Mouse (Mus musculus): ENCODE results near the gene Itga1. TPM values are rescaled to one million over a fixed set of nuclear protein-coding genes. Genes with fewer than 3 reads are reported as not detected.

The Itga1 gene
- polyA plus RNA-seq, 3 experiments from 2014 or later, result 0.42 to 0.97 (median 0.77) TPM

DNA sequence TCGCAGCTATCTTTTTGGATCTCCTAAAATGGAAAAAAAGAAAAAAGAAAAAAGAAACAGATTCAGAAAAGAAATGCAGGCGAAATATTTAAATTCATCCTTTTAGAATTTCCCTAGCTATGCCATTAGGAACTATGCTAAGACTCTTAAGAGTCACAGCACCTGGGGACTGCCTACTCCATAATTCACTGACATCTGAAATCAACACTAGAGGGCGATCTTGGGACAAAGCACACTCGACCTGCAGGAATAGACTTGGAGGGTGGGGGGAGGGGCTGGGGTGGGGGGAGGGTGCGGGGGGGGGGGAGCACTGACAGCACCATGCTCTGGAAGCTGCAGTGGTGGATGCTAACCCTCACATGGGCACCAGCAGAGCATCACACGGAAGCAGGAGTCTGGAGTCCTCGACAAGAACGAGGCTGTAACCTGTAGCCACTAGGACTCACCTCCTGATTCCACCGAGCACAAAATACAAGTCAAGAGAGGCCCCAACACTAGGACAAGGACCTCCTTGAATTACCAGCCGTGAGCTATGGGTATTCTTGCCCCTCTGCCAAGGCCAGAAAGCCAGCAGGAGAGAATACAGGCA lies 120.8 kb downstream of the Itga1 start:
- no peak for ATAC-seq

DNA sequence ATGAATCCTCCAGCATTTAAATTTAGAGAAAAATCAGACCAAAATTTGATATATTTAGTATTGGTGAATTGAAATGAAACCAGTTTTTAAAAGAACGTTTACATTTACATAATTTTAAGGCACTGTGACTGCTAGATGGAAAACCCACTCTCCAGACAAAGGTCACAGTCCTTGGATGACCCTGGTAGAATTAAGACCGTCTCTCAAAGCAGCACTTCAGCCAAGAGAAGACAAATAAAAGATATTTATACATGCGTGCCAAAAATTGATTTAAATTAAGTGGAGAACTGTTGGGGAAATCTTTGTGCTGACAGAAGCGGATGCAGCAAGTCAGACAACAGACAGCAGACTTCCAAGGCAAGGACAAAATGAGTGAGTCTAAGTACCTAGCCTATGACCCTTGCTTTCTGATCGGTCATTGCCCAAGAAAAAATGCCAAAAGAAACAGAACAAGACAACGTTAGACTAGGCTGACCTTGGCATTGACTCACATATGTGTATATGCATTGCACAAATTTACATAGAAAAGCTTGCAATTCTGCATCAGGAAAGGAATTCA lies 127.2 kb downstream of the Itga1 start:
- no peak for ATAC-seq

DNA sequence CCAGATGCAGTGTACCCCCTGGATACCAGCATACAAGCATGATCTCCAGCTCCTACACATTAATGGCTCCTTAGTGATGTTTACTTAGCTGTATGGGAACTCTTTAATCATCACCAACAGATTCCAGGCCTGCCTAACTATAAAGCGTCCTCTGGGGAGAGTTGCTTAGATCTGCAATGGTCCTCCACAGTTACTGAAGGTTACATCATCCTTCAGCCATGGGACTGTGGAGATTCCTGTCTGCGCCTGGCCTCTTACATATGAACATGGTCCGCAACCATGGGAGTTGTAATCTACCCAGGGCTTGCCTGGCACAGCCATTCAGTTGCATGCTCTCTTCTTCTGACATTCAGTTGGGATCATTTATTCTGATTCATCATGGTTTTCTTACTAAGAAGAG lies 129.9 kb downstream of the Itga1 start:
- no peak for ATAC-seq

DNA sequence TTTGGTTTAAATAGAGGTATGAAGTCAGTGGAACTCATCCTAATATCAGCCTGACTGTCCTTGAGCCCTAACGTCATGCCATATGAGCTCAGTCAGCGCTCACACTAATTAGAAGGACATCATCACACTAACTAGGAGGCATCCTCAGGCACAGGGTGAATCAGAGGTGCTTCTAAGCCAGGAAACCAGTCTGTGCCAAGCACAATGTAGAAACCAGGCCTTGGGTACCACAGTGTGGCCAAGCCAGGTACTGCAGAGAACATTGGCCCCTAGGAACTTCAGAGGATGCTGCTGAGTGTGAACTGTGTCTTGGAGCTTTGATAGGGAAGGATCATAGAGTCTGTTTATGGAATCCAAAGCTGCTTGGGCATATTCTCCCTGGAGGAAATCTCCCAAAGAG lies 137.5 kb downstream of the Itga1 start:
- ATAC-seq, result peak; percentile 100

DNA sequence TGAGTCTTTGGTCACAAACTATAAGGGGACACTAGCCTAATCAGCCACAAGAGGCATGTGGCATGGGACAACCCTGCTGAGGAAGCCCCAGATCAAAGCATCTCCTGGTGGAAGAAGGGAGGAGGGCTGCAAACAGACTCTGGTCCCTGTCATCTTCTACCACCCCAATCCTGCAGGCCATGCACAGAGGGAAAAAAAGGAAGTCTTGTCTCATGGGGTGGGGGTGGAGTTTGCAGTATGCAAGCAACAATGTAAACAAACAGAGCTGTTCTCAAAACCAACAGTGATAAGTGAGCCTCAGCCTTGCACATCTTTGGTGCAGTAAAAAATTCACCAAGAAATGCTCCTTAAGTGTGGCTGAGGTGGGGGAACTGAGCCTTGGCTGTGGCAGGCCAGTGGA lies 147.2 kb downstream of the Itga1 start:
- no peak for ATAC-seq

DNA sequence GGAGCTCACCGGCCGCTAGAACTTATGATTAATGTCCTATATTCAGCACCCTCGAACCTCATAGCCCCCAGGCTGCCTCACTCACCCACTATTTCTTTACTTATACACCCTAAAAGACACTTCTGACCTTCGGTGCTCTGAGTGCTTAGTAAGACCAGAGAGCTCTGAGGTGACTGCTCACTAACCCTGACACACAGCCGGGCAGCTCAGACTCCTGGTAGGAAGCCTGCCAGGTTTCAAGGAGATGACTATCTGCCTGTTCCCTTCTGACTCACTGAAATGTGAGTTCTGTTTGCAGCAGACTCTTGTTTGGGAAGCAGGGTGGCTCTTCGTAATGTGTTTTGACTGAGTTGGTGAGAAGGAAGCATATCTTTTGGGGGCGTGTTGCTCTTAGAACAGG lies 168.2 kb downstream of the Itga1 start:
- no peak for ATAC-seq

DNA sequence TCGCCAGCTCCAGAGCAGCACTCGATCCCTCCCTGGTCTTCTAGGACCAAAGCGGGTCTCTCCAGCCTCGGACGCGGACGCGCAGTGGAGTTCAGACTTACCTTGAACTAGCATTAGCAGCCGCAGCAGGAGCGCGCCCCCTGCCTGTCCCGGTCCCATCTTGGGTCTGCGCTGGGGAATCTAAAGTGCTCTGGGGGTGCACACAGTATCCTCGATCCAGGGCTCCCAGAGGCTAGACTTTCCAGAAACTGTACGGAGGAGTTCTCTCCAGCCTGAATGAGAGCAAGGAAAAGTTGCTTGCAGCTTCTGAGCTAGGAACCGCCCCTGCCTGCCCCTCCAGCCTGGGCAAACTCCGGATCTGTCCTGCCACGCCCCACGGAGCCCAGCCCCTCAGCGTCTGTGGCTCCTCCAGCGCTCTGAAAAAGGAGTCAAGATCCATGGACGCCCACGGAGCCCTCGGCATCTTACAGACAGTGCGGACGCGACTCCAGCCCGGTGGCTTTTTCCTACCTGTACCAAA lies 169.9 kb downstream of the Itga1 start, which contains the start of gene Itga2:
Gene Itga2, minus strand, starts transcription at position 326 of the 520 bp plus-strand sequence.
- ATAC-seq, result peak; percentile 87

DNA sequence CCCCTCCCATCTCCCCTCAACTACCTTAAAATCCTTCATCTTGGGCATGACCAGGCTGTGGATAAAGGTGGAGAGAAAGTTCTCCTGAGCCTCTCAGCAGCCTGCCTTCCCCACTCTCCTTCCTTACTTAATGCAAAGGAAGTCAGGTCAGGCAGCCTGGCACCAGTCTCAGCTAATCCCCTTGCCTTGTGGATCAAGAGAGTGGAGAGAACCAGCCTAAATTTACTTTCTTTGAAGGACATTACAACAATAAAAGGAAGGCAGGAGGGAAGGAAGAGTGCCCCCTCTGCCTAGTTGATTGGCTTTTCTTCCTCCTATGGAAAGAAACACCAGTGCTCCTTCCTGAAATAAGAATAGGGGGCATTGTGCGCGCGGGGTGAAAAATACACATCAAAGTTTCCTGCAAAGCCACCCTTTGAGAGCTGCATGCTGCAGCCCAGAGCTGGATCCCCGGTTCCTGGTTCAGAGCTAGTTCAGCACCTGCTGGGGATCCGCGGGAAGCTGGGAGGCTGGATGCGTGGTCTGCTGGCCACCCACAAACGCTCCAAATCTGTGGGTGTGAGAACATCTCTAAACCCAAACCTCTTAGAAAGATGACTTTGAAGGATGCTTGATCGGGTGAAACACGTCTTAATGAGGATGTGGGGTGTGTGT lies 170.6 kb downstream of the Itga1 start:
- ATAC-seq, result peak; percentile 39

DNA sequence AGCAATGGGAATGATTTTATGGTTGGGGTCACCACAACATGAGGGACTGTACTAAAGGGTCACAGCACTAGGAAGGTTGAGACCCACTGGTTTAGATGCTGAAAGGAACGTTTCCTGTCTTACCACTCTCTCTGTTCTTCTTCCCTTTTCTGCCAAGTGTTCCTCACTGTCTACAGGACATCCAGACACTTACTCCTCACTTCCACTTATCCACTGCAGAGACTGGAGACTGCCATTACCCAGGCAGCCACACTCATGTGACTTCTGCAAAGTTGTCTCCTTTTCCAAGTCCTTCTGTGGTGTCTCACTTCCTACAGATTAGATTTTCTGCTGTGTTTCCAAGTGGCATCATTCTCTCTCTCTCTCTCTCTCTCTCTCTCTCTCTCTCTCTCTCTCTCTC lies 177.0 kb downstream of the Itga1 start:
- ATAC-seq, result no peak

DNA sequence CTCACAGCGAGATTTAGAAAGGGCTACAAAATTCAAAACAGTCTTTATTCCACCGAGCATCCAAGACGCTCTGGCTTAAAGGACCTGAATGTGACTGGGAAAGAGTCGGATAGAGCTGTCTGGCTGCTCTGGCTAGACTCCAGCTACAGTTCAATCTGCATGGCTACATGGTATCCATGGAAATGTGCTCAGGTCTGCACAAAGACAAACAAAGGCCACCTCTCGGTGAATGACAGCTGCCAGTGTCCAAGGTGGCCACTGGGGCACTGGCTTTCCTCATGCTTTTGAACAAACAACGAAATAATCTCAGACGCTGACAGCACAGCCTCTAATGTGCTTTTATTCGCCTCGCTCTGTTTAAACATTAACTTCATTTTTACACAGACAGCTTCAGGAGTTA lies 178.4 kb downstream of the Itga1 start:
- ATAC-seq, result no peak

DNA sequence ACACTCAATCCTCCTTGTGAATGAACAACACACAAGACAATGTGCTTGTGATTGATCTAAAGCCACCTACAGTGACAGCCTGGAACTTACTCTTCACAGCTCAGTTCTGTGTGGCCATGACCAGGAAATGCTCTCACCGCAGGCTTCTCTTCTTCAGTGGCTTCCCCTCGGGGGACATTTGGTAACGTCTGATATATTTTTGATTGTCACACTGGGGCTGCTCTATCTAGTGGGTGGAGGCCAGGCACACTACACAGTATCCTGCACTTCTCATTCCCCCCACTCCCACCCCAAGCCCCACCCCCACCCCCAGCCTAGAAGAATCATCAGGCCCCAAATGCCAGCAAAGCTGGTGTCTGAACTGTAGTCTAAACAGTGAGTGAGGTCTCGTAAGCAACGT lies 186.0 kb downstream of the Itga1 start:
- ATAC-seq, result peak; percentile 94

DNA sequence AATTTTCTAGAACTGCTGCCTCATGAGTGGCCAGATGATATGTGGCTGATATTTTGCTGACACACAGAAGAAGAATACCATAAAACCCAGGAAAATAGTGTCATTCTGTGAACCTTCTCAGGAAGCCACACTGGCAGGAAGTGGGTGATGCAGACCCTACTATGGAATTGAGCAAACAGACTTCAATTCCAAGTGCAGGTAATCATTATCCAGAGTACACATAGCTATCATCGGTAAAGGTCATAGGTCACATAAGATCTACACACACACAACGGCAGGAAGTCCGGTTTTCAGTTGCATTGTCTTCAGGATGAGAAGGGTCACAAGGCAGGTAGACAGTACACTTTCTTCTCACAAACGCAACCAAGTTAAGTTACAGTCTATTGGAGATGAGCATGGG lies 186.8 kb downstream of the Itga1 start:
- peak; percentile 43 for ATAC-seq

DNA sequence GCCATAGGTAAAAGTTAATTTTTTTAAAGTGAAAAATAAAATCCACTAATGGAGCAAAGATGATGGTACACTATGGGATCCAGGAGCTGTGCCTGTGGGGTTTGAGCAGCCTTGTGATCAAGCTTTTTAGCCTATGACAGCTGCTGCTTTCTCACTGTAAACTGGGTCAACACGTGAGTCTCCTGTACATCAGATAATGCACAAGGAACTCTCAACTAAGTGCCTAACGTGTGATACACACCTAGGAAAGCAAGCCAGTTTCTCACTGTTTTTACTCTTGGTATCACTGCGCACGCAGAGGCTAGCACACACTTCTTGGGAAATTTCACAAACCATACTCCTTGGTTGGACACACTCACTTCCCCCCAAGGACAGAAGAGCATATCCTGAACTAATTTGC lies 187.2 kb downstream of the Itga1 start:
- no peak for ATAC-seq

DNA sequence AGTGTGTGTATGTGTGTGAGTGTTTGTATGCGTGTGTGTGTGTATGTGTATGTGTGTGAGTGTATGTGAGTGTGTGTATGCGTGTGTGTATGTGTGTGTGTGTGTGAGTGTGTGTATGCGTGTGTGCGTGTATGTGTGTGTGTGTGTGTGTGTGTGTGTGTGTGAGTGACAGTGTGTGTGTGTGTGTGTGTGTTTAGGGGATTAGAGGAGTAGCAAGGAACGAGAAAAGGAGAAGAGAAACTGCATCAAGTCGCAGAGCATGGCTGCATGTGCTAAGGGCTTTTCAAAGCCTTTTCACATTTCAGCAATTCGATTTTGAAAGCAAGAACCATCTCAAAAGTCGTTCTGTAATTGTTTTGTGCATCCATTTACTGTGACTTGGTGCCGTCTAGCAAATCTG lies 191.1 kb downstream of the Itga1 start:
- ATAC-seq, result no peak

DNA sequence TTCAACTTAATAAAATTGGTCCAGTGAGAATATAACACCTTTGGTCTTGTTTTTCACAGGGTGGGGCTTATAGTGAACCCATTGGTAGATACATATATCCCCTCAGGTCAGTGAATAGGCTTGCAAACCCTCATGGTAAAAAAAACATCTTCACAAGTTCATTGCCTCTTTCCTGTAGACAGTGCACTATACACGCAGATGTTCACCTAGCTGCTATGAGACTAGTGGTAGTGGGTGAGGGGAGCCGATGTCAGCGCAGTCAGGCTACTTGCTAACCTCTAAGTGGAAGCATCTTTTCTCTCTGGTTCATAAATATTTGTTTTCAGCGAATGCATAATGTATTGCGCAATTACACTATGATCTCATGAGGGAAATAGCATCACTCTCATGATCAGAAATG lies 192.2 kb downstream of the Itga1 start:
- no peak for ATAC-seq

DNA sequence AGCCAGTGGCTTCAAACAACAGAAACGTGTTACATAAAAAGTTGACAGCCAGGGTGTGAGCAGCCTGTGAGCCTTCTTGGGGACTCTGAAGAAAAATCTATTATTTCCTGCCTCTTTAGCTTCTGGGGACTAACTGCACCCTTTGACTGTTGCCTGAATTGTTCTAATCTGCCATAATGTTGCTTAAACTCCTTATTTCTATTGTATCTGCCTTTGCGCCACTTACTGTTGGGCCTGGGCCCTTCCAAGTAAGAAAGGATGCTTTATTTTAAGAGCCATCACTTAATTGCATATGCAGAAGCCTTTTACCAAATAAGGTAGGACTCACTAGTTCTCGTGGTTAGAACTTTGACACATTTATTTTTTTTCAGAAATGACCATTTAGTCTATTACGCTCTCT lies 193.9 kb downstream of the Itga1 start:
- ATAC-seq, result no peak

Other genes with a start within 250 kb of the Itga1 start
- 1 to 10 TPM; 2.1 to 8.5 (median 3.8) TPM for gene Itga2, start 169.9 kb downstream of the Itga1 start, polyA plus RNA-seq (2017; shearing (Covaris generic))
- gene Pelo, start 11.8 kb downstream of the Itga1 start, polyA plus RNA-seq (2017; shearing (Covaris generic)), result 1 to 10 TPM; 2.0 to 2.5 (median 2.5) TPM
- gene Gm49395, start within 50 bp of the Itga1 start, polyA plus RNA-seq (2017; shearing (Covaris generic)), result 1 to 10 TPM in 1 of 3 experiments, under 1 TPM in 1, not detected in 1; 0.95 to 1.1 TPM

All from inflammation-experienced regulatory T-cells, adult 6 months (primary cell).